Mouse (Mus musculus) thymus, adult 2 months (tissue): ENCODE measurements around the gene Esyt1. TPM values are rescaled to one million over a fixed set of nuclear protein-coding genes. Genes with fewer than 3 reads are reported as not detected.
"Not testable (repeated sequence)": the region's sequence is repeated elsewhere in the genome, so short reads cannot be mapped to it uniquely, and the experiment has no call there.

Source experiments
- DNase-seq: peaks from one replicate; pipeline ENCODE4 v3.0.0; 2021
- H3K27ac ChIP-seq: fragments of 200-500 bp; 2 replicates; pipeline ENCODE4 v1.5.1; 2012; ENCODE audit warnings: low read length, control low read depth; ENCODE audit not compliant: control insufficient read depth, insufficient read depth
- H3K27me3 ChIP-seq: fragments of 200-500 bp; 2 replicates; pipeline ENCODE4 v1.6.1; 2012; ENCODE audit warnings: mild to moderate bottlenecking, low read length, moderate library complexity, mixed read lengths; ENCODE audit not compliant: control insufficient read depth, insufficient read depth
- H3K36me3 ChIP-seq: fragments of 200-500 bp; 2 replicates; pipeline ENCODE4 v1.6.1; 2012; ENCODE audit warnings: mild to moderate bottlenecking, low read length, moderate library complexity; ENCODE audit not compliant: control insufficient read depth, insufficient read depth
- H3K4me1 ChIP-seq: fragments of 200-500 bp; replicated peaks from 2 replicates; pipeline ENCODE4 v1.6.1; 2012; ENCODE audit warnings: low read length; ENCODE audit not compliant: control insufficient read depth, insufficient read depth
- H3K4me3 ChIP-seq: fragments of 200-500 bp; 2 replicates; pipeline ENCODE4 v1.5.1; 2012; ENCODE audit warnings: mild to moderate bottlenecking, low read length, control low read depth, moderate library complexity; ENCODE audit not compliant: control insufficient read depth, insufficient read depth
- CTCF ChIP-seq: fragments of 200-500 bp; IDR thresholded peaks from 2 replicates; pipeline ENCODE4 v1.5.1; 2012; ENCODE audit warnings: mild to moderate bottlenecking, control low read depth, low read length, moderate library complexity, borderline replicate concordance; ENCODE audit not compliant: control insufficient read depth, poor library complexity, insufficient read depth; ENCODE audit errors: extremely low read depth
- POLR2A ChIP-seq: fragments of 200-500 bp; IDR thresholded peaks from 2 replicates; pipeline ENCODE4 v1.6.1; 2012; ENCODE audit warnings: mild to moderate bottlenecking, low read length, control low read depth, moderate library complexity; ENCODE audit not compliant: control insufficient read depth, poor library complexity, insufficient read depth; ENCODE audit errors: extremely low read depth
- WGBS: fragments of 180-500 bp; shearing (Covaris S2); methylation state at CpG from one replicate; pipeline ENCODE4 v1.1.7; 2018; 5-methylcytosine and 5-hydroxymethylcytosine counted together
- polyA plus RNA-seq: library from polyadenylated mRNA; depleted of rRNA; stranded (reverse); fragments of >200 nt; gene quantifications from 2 replicates; pipeline ENCODE4 v1.2.3, GENCODE M21; 2012

Gene Esyt1
- polyA plus RNA-seq, 1 experiment = 146 TPM

- Histone ChIP-seq H3K36me3 (peaks cover 37% of the 10 kb centered on the region), H3K27me3 (no peaks in the 10 kb centered on the region), H3K4me1 (no peaks in the 10 kb centered on the region), H3K4me3 (no peak overlapping the region), H3K27ac (no peak overlapping the region)
- no peak for DNase-seq
- TF ChIP-seq CTCF = no peak
- TF ChIP-seq POLR2A = no peak
Measured at GRCm38 (mm10) chr10:128556286-128556685, 30.6 kb upstream of the Esyt1 start.

- H3K4me1 ChIP-seq, H3K4me3 ChIP-seq, DNase-seq, H3K27me3 ChIP-seq, H3K27ac ChIP-seq: not testable (repeated sequence)
- H3K36me3 ChIP-seq = peaks cover 31% of the 10 kb centered on the region
- 97% methylated on average over 1 of the region's 1 CpGs for WGBS
Measured at GRCm38 (mm10) chr10:128555567-128555966, 29.9 kb upstream of the Esyt1 start.

- 90% methylated on average over 11 of the region's 11 CpGs for WGBS
- H3K36me3 ChIP-seq, H3K27me3 ChIP-seq, H3K27ac ChIP-seq, DNase-seq, H3K4me3 ChIP-seq, H3K4me1 ChIP-seq: not testable (repeated sequence)
Measured at GRCm38 (mm10) chr10:128550144-128550823, 24.6 kb upstream of the Esyt1 start.

- not testable (repeated sequence) for H3K4me3 ChIP-seq, H3K27ac ChIP-seq, H3K36me3 ChIP-seq
Measured at GRCm38 (mm10) chr10:128549682-128550057, 24.0 kb upstream of the Esyt1 start.

GRCm38 (mm10) chr10:128548947-128549681, 23.4 kb upstream of the Esyt1 start, which contains the start of gene Rpl41:
Gene Rpl41 (minus strand): TSS chr10:128549305.
- H3K36me3 ChIP-seq = peaks cover 11% of the 10 kb centered on the region
- H3K4me1 ChIP-seq = peaks cover 5% of the 10 kb centered on the region
- TF ChIP-seq POLR2A (peak; percentile 96), CTCF (0 out of 2 replicates have a peak, but pooled peaks have one; percentile 31)
- under 1% methylated on average over 31 of the region's 31 CpGs for WGBS
- peak within 1 kb of the TSS; percentile 54 for H3K4me3 ChIP-seq
- H3K27me3 ChIP-seq = no peaks in the 10 kb centered on the region
- H3K27ac ChIP-seq = peak within 1 kb of the TSS; percentile 77
- peak; percentile 91 for DNase-seq

More at GRCm38 (mm10) chr10:128549682-128550057, 24.0 kb upstream of the Esyt1 start:
- WGBS = 78% methylated on average over 6 of the region's 6 CpGs
- H3K4me1 ChIP-seq, H3K27me3 ChIP-seq: not testable (repeated sequence)
- peak; percentile 15 for DNase-seq

- not testable (repeated sequence) for DNase-seq, H3K4me1 ChIP-seq, H3K27me3 ChIP-seq
- H3K36me3 ChIP-seq = peaks cover 19% of the 10 kb centered on the region
- under 1% methylated on average over 30 of the region's 30 CpGs for WGBS
- peak overlapping the region; percentile 77 for H3K27ac ChIP-seq
- H3K4me3 ChIP-seq = peak overlapping the region; percentile 54
Measured at GRCm38 (mm10) chr10:128548051-128548791, 22.6 kb upstream of the Esyt1 start.

GRCm38 (mm10) chr10:128547361-128548032, 21.8 kb upstream of the Esyt1 start, which contains the start of gene Zc3h10:
Gene Zc3h10 (minus strand): TSS chr10:128547774.
- H3K27ac ChIP-seq = peak within 1 kb of the TSS; percentile 77
- peaks cover 5% of the 10 kb centered on the region for H3K4me1 ChIP-seq
- WGBS = under 1% methylated on average over 50 of the region's 50 CpGs
- H3K4me3 ChIP-seq = peak within 1 kb of the TSS; percentile 81
- H3K36me3 ChIP-seq = peaks cover 19% of the 10 kb centered on the region
- TF ChIP-seq POLR2A (peak; percentile 38), CTCF (peak; percentile 57; the same call in 1 of the 2 replicates)
- DNase-seq = peak; percentile 94
- H3K27me3 ChIP-seq = no peaks in the 10 kb centered on the region
